Mouse (Mus musculus) heart, postnatal 10 days (tissue): ENCODE measurements at regions not wholly inside any gene's neighbourhood (a gene's known extent, or its start where the extent isn't known, plus 50 kb on each side); places are given as distances from the start of the nearest gene placed in this dataset.
"Not testable (repeated sequence)": the region's sequence is repeated elsewhere in the genome, so short reads cannot be mapped to it uniquely, and the experiment has no call there.

Source experiments
- DNase-seq, 2 experiments: peaks; one replicate each; pipeline ENCODE4 v3.0.0; 2021
- intact Hi-C: fragments of 180-260 bp; cut with DNase I; formaldehyde crosslinking; loops from one replicate; pipeline ENCODE4 v1.15.1; 2025

DNA sequence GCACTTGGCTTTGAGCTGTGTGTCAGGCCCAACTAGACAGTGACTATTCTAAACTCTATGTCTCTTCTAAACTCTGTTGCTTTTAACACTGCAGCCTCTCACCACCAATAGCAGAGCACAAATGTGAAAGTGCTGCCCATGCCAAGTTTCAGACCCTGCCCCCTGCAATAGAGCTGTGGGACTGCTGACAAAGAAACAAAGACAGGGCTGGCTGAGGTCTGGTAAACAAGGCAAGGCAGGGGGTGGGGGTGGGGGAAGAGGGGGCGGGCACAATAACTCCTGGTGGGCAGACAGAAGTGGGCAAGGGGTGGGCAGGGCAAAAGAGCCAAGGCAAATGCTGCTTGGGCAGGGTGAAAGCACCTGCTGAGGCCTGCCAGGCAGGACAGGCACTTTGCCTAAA is 172.9 kb upstream of the 9130204L05Rik start:
- intact Hi-C loops, result no loop called here
- no peak for DNase-seq

DNA sequence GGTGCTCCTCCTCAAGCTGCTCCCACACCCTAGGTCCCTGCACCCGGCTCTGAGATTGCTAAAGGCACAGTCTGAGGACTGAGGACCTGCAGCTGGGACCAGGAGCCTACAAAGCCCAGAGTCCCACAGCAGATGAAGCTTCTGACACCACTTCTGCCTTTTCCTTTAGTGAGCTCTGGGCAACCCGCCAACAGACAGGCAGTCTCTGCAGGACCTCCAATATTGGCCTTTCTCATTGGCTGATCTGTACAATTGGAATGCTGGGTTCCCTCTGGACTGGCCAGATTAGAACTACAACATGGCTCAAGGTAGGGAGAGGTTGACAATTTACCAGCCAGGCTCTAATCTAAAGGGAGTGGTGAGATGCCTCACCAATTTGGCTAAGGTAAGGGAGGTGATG is 164.3 kb upstream of the 9130204L05Rik start:
- intact Hi-C loops, DNase-seq: not testable (repeated sequence)

DNA sequence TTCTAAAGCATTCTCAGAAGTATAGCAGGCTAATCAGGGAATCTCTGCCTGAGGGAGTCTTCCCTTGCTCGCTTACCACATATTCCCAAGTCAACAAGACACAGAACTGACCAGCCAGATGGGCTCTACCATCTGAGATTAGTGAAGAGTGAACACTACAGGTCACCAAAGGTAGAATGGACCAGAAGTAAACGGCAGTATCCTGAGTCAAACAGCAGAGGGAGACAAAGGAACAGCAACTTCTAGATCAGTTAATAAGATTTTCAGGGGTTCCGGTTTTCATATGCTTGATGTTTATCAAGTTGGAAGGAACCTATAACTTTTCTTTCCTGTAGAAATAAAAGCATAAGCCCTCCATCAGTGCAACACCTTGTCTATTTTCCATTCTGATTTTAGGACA is 132.6 kb upstream of the 9130204L05Rik start:
- intact Hi-C loops, result loop anchor here (10.0 kb wide), 1 partner anchor 312 kb away; no protein-coding TSS in a partner anchor
- no peak for DNase-seq

DNA sequence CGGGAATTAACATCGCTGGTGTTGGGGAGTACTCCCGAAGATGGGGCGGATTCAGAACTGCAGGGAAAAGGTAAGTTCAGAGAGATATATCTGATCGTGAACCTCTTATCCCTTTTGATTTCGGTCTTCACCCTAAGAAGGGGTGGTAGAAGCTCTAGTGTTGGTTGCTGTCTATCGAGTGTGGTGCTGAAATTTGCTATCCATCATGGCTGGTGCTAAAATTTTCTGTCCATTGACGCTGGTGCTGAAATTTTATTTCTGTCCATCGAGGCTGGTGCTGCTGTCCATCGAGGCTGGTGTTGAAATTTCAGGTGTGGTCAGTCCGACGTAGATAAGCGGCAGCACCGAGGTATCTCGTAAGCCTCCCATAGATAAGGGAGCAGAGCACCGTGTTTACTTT is 122.7 kb upstream of the 9130204L05Rik start:
- intact Hi-C loops, result no loop called here

More for the DNA sequence above, 122.7 kb upstream of the 9130204L05Rik start:
- no peak for DNase-seq
